Mouse (Mus musculus) liver, embryonic 14.5 days (tissue): ENCODE measurements around the gene Megf8. TPM values are rescaled to one million over a fixed set of nuclear protein-coding genes. Genes with fewer than 3 reads are reported as not detected.

ENCODE experiments used
- ATAC-seq: fragments of 200-750 bp; cut with Nextera tagmentation; 2 replicates; pipeline ENCODE4 v1.8.0; 2017; ENCODE audit warnings: moderate number of reproducible peaks, mild to moderate bottlenecking, moderate library complexity; ENCODE audit not compliant: insufficient read depth
- DNase-seq, 3 experiments: peaks; one replicate each; pipeline ENCODE4 v3.0.0-alpha.2; 2012 to 2013; ENCODE audit warnings: low read depth in 3 of 3, low spot score in 3 of 3
- H3K27ac ChIP-seq: fragments of 300-500 bp; sonication (generic); 2 replicates; pipeline ENCODE4 v1.5.1; 2014; ENCODE audit warnings: moderate library complexity, mild to moderate bottlenecking, control low read depth, inconsistent platforms
- H3K27me3 ChIP-seq: fragments of 300-500 bp; sonication (generic); 2 replicates; pipeline ENCODE4 v1.6.1; 2014; ENCODE audit warnings: mild to moderate bottlenecking, low read length, moderate library complexity; ENCODE audit not compliant: control insufficient read depth, insufficient read depth
- H3K36me3 ChIP-seq: fragments of 300-500 bp; sonication (generic); replicated peaks from 2 replicates; pipeline ENCODE4 v1.6.1; 2014; ENCODE audit warnings: low read depth; ENCODE audit not compliant: control insufficient read depth, insufficient read depth
- H3K4me1 ChIP-seq, 2 experiments: fragments of 200-500 bp in 1 of 2; fragments of 300-500 bp in 1 of 2; sonication (generic) in 1 of 2; replicated peaks; 2 replicates each; pipeline ENCODE4 v1.6.1; 2012 to 2014; ENCODE audit warnings: antibody characterized with exemption in 1 of 2, inconsistent platforms in 1 of 2, low read length in 1 of 2; ENCODE audit not compliant: control insufficient read depth in 2 of 2, insufficient read depth in 2 of 2
- H3K4me2 ChIP-seq: fragments of 300-500 bp; sonication (generic); 2 replicates; pipeline ENCODE4 v1.6.1; 2014; ENCODE audit warnings: low read depth, mild to moderate bottlenecking, control low read depth, moderate library complexity
- H3K4me3 ChIP-seq, 2 experiments: fragments of 200-500 bp in 1 of 2; fragments of 300-500 bp in 1 of 2; sonication (generic) in 1 of 2; 2 replicates each; pipeline ENCODE4 v1.5.1; 2012 to 2014; ENCODE audit warnings: low read depth in 2 of 2, low read length in 2 of 2, mild to moderate bottlenecking in 2 of 2, control low read depth in 1 of 2, inconsistent platforms in 1 of 2, moderate library complexity in 1 of 2; ENCODE audit not compliant: insufficient read depth in 1 of 2
- H3K9ac ChIP-seq: fragments of 300-500 bp; sonication (generic); replicated peaks from 2 replicates; pipeline ENCODE4 v1.6.1; 2014; ENCODE audit warnings: mild to moderate bottlenecking, control low read depth, moderate library complexity
- H3K9me3 ChIP-seq: fragments of 300-500 bp; sonication (generic); 2 replicates; pipeline ENCODE4 v1.6.1; 2016; ENCODE audit warnings: low read length, mixed read lengths; ENCODE audit not compliant: control insufficient read depth
- CTCF ChIP-seq: IDR thresholded peaks from 2 replicates; pipeline ENCODE4 v1.5.1; 2016; ENCODE audit warnings: antibody characterized with exemption, low read depth, control low read depth
- EP300 ChIP-seq: IDR thresholded peaks from 2 replicates; pipeline ENCODE4 v1.6.1; 2016; ENCODE audit warnings: antibody characterized with exemption, low read depth
- WGBS: fragments of 180-500 bp; shearing (Covaris S2); extraction: QIAGEN DNeasy Blood & Tissue Kit; methylation state at CpG from one replicate; pipeline ENCODE4 v1.1.7; 2014; ENCODE audit not compliant: insufficient replicate concordance; 5-methylcytosine and 5-hydroxymethylcytosine counted together
- polyA plus RNA-seq, 2 experiments: library from polyadenylated mRNA; depleted of rRNA in 1 of 2; stranded (reverse) in 1 of 2; unstranded in 1 of 2; fragments of >200 nt; fragmentation: Nextera tagmentation in 1 of 2; extraction: Ambion mirVana in 1 of 2; gene quantifications; 2 replicates each; pipeline versions ENCODE4 v1.2.1 to v1.2.3; 2012 to 2014

The Megf8 gene
- polyA plus RNA-seq, 2 experiments, result 0.53 to 1.3 TPM

DNA sequence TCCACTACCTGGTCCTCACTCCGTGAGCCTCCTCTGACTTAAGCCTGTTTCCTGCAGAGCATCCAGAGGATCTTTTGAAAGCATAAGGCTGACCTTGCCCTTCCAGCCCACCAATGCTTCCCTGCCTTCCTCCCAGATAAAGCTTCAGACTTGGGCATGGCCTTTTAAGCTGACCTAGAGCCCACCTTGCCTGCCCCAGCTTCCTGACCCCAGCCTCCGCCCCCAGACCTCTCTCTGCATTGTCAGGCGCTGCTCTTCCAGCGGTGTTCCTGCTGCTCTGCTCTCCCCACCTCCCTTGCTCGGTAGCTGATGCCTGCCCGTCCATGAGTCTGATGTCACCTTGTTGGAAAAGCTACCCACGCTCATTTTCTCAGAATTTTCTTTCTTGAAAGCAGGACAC lies 75.9 kb downstream of the Megf8 start:
- no peak for ATAC-seq
- Histone ChIP-seq H3K4me2 (no peak overlapping the region), H3K9ac (no peak overlapping the region), H3K27me3 (no peaks in the 10 kb centered on the region), H3K27ac (no peak overlapping the region), H3K36me3 (peaks cover 1% of the 10 kb centered on the region; the same call in 1 of the 2 replicates), H3K4me1 (peaks cover 23 to 24% of the 10 kb centered on the region in 2 experiments), H3K9me3 (no peaks in the 10 kb centered on the region), H3K4me3 (no peak overlapping the region)
- no peak for DNase-seq
- 65% methylated on average over 7 of the region's 7 CpGs for WGBS
- TF ChIP-seq EP300, result no peak
- TF ChIP-seq CTCF, result no peak

DNA sequence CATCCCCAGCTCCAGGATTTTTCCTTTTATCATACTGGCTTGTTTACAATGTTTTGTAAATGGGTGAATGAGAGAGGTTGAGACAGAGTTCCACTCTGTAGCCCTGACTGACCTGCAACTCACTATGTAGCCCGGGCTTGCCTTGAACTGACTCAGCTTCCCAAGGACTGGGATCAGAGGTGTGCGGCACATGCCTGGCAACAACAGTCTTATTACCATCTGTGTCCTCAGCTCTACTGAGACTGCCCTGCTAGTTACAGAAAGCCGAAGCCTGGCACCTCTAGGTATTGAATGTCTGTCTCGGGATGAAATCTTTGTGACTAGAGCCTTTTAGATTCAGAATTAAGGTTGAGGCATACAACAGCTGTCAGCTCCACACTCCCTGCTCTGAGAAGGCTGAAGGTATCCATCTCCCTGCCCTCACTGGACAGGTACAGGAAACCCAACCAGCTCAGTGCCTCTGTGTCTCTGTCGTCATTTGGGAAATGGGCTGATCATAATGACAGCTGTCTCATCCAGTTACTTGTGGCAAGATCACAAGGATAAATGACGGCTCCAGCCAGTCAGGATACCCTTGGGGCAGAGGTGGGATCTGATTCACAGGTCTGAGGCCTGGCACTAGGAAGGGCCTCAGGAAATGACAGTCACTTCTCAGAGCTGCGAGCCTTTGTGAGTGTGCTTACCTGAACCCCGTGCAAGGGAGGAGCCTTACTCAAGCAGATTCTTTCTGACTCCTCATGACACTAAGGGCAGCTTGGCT lies 76.7 kb downstream of the Megf8 start:
- Histone ChIP-seq H3K9me3 (no peaks in the 10 kb centered on the region), H3K9ac (no peak overlapping the region), H3K4me1 (peaks cover 23 to 24% of the 10 kb centered on the region in 2 experiments), H3K4me2 (no peak overlapping the region), H3K36me3 (no peaks in the 10 kb centered on the region), H3K27ac (no peak overlapping the region), H3K4me3 (no peak overlapping the region), H3K27me3 (no peaks in the 10 kb centered on the region)
- no peak for TF ChIP-seq CTCF
- TF ChIP-seq EP300, result no peak
- 65% methylated on average over 8 of the region's 8 CpGs for WGBS
- ATAC-seq (no peak), DNase-seq (no peak)

DNA sequence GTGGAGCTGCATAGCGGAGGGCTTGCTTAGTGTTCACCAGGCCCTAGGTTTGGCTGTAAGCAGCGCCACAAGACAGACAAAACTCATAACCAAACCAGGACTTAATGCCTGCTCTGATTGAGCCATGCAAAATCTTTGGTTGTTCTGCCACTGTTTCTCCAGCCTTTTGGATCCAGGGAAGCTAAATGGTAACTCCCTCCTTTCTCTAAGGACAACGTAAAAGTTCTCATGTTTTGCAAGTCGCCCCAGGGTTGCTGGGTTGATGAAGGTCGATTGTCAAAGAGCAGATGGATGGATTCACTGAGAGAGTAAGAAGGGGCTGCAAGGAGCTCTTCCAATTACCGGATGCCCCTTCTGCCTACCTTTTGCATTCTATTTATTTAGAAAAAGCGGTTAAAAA lies 77.8 kb downstream of the Megf8 start:
- Histone ChIP-seq H3K36me3 (no peaks in the 10 kb centered on the region), H3K27me3 (no peaks in the 10 kb centered on the region), H3K9me3 (no peaks in the 10 kb centered on the region), H3K9ac (peak overlapping the region; percentile 47), H3K4me1 (peaks cover 17 to 18% of the 10 kb centered on the region in 2 experiments), H3K4me2 (peak overlapping the region; percentile 96), H3K27ac (no peak overlapping the region), H3K4me3 (peak overlapping the region; percentile 71 to 79)
- DNase-seq (no peak), ATAC-seq (no peak)
- WGBS, result 19% methylated on average over 7 of the region's 7 CpGs
- no peak for TF ChIP-seq CTCF
- TF ChIP-seq EP300, result no peak

DNA sequence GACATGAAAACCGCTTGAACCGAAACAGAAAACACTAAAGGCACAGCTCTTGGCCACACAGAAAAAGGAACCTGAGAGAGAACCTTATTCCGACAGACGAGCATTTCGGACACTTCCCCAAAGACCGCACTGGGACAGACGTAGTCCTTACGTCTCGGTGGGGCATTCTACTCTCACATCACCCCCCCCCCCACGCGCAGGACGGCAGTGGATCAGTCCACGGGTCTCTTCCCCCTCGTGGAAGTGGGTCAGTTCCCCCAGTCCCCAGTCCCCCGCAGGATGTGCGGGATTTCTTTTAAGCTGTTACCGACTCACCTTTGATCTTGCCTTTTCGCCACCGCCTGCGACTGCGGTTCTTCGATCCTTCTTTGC lies 78.2 kb downstream of the Megf8 start:
- Histone ChIP-seq H3K27ac (no peak overlapping the region), H3K36me3 (no peaks in the 10 kb centered on the region), H3K9ac (peak overlapping the region; percentile 47), H3K4me1 (peaks cover 14 to 15% of the 10 kb centered on the region in 2 experiments), H3K9me3 (no peaks in the 10 kb centered on the region), H3K4me2 (peak overlapping the region; percentile 96), H3K4me3 (peak overlapping the region; percentile 71 to 79), H3K27me3 (no peaks in the 10 kb centered on the region)
- ATAC-seq (peak; percentile 7; the same call in 1 of the 2 replicates), DNase-seq (no peak)
- WGBS, result 1% methylated on average over 22 of the region's 22 CpGs
- TF ChIP-seq EP300, result no peak
- no peak for TF ChIP-seq CTCF

DNA sequence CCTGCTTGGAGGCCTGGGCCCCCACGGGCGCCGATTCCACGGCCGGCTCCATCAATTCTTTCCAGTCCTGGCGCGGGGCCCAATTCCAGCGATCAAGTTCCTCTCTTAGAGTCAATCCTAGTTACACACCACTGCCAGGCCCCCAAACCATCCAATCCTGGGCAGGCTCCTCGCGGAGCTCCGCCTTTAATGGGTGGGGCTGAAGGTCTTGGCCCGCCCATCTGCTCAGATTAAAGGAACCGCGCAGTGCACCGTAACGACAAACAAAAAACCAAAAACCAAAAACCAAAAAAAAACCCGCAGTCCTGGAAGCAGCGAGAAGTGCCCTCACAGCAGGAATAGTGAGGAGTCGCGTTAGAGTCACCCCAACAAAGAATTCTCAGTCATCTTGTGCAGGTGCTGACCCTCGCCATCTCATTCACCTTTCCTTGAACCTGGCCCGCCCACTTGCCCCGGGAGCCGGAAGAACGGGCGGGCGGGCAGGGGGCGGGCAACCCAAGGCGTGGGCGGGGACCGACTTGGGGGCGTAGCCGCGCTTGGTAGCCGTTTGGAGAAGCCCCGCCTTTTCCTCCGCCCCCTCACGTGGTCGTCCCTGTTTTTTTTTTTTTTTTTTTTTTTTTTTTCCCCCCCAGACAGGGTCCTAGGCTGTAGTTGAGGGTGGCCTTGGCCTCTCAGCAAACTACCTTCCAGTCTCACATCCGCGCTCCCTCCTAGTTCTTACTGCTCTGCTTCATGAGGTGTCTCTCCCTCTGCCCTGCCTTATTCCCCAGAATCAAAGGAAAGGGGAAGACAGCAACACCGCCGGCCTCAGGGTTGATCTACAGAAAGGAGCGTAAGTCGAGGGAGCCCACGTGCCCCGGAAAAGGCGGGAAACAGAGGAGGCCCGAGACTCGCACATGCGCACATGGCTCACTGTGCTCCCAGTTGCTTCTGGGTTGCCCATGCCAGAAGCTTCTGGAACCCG lies 78.9 kb downstream of the Megf8 start:
- Histone ChIP-seq H3K4me2 (peak overlapping the region; percentile 96), H3K9me3 (no peaks in the 10 kb centered on the region), H3K36me3 (no peaks in the 10 kb centered on the region), H3K4me3 (peak overlapping the region; percentile 71 to 79), H3K27me3 (no peaks in the 10 kb centered on the region), H3K4me1 (peaks cover 8 to 10% of the 10 kb centered on the region in 2 experiments), H3K9ac (peak overlapping the region; percentile 47), H3K27ac (no peak overlapping the region)
- ATAC-seq (peak; percentile 93), DNase-seq (peak; percentile 78 to 87 (median 81))
- 5% methylated on average over 52 of the region's 52 CpGs for WGBS
- no peak for TF ChIP-seq EP300
- TF ChIP-seq CTCF, result no peak
